Mouse (Mus musculus): Measurements from ENCODE around the gene Acads. TPM values are rescaled to one million over a fixed set of nuclear protein-coding genes. Genes with fewer than 3 reads are reported as not detected.
"Not testable (repeated sequence)": the region's sequence is repeated elsewhere in the genome, so short reads cannot be mapped to it uniquely, and the experiment has no call there.

Acads gene
- total RNA-seq, 2 experiments from 2014 or later: 203 to 239 TPM

DNA sequence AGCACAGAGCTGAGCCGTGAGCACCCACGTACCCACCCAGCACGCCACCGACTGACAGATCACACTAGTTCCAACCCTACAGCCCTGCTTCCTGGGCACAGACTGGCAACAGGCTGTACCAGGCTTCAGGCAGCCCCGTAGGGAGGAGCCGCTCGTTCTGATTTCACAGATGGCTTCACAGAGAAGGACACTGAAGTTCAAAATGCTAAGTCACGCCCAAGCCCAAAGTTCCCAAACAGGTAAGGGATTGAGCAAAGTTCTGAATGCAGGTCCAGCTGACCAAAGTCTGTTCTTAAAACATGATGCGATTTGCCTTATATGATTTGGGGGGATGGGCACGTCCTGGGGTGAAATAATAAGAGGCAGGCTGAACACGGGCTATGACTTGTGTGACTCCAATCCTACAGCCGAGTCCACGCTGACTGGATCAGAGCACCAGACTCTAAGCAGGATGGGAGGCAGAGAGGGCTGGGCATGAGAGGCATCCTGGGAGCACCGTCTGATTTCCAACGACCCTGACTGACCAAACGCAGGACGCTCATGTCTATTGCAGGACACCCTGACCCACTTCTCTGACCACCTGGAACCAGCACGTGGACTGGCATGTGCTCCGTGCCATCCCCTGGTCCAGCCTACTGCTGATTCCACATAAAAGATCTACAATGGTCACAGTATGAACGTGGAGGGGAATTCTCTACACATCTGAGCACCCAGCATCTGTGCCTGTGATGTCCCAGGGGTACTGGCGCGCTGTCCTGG, 8.5 kb upstream of the Acads start:
- intact Hi-C loops (cut with DNase I): loop anchor here (5.0 to 10.0 kb wide), 2 partner anchors 220 to 317 kb away; partner anchors contain the start of gene Cox6a1
- no peak for DNase-seq

DNA sequence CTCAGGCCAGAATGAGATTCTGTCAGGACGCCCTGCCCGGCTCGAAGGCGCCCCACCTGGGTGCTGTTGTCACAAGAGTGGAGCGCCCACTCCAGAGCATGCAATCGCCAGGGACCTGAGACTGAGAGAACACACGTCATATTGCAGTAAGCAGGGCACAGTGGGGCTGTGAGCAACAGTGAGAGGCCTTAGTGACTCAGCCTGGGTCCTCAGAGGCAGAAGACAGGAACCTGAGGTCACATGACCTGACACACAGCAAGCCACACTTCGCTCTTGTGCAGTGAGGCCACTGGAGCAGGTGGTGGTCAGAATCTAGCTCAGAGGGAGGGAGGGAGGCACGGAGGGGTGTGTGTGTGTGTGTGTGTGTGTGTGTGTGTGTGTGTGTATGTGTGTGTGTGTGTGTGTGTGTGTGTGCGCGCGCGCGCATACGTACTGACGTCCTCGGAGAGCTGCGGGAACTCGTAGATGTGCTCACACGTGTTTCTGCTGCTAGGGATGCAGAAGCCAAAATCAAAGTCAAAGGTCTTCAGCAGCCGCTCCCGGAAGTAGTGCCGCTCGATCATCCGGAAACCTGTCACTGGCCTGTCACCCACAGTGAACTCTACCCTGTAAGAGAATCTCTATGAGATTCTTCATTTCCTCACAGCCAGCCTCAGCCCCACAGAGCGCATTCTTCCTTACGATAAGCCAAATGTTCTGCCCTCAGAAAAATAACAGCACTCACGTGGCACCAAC, 7.6 kb upstream of the Acads start:
- no peak for DNase-seq
- intact Hi-C loops (cut with DNase I): loop anchor here (5.0 to 10.0 kb wide), 2 partner anchors 221 to 318 kb away; partner anchors contain the start of gene Cox6a1

DNA sequence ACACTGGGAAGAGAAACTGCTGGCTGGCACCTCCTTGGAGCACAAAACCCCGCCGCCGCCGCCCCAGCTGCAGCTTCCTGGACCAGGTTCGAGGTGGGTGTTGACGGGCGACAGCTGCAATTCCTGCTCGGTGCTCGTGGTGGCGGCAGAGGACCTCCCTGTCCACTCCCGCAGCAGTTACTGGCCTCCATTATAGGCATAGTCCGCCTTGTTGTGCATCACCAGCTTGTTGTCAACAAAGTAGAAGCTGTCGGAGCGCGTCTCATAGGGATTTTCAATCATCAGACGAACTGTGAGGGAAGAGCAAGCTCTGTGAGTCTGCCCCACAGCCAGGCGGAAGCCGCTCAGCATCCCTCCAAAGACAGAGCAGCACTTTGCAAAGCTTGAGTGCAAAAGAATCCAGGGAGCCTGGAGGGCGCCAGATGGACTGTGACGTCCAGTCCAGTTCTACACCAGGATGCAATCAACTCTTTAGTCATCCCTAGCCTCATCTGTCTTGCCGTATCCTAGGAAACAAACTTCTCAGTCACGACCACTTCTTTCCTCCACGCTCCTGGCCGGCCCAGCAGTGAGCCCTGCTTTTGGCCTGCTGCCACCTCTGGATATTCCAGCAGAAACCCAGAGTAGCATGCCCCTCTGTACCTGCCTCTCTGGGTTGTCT, 6.2 kb upstream of the Acads start:
- peak; percentile 87 to 88 for DNase-seq
- intact Hi-C loops (cut with DNase I): loop anchor here (1.0 to 10.0 kb wide), 5 partner anchors 37 to 319 kb away; partner anchors contain the start of gene Cox6a1

DNA sequence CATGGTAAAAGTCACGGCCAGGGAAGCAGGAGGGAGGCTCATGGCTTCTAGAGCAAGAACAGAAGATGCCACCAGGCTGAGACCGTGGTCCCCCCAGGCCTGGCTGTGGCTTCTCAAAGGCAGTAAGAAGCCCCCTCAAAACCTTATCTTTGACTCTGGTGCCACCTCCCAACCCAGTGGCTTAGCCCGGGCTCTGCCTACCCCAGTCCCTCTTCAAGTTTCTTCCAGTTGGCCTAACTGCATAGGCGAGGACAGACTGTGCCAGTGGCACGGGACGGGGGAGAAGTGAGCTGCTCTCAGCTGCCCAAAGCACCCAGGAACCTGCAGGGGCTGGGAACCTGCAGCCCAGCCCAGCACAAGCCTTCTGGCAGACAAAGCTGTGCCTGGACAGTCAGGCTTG, 5.5 kb upstream of the Acads start:
- DNase-seq: no peak
- intact Hi-C loops (cut with DNase I): loop anchor here (1.0 to 10.0 kb wide), 5 partner anchors 38 to 320 kb away; partner anchors contain the start of gene Cox6a1

DNA sequence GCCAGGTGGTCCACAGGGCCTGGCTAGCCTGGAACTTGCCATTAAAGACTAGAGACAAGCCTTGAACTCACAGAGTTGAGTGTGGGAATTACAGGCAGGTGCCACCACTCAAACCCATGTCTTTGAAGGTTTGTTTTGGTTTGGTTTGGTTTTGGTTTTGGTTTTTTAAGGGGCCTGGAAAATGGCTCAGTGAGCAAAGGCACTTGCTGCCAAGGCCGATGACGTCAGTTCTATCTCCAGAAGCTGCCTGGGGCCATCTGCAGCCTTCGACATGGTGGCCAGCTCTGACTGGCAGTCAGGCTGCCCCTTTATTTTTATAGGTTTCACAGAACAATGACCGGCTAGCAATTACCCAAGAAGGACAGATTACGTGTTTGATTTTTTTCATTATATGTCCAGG, 1.8 kb upstream of the Acads start:
- intact Hi-C loops (cut with DNase I): loop anchor here (10.0 kb wide), 1 partner anchor 324 kb away; no protein-coding TSS in a partner anchor
- DNase-seq: no peak

DNA sequence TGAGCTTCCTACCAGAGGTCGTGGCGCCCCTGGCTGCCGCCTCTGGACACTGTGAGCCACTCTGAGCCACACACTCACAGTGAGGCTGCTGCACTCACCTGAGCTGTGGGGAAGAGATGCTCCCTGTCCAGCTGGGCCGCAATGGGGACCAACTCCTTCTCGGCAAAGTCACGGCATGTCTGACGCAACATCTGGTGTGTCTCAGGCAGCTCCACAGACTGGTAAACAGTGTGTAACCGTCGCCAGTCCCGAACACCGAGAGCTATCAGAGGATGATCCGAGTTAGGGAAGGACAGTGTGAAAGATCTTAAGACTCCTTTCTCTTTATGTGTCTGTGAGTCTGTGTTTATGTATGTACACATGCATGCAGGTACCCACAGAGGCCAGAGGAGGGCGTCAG, 1.7 kb downstream of the Acads start:
- intact Hi-C loops (cut with DNase I): no loop called here
- no peak for DNase-seq

DNA sequence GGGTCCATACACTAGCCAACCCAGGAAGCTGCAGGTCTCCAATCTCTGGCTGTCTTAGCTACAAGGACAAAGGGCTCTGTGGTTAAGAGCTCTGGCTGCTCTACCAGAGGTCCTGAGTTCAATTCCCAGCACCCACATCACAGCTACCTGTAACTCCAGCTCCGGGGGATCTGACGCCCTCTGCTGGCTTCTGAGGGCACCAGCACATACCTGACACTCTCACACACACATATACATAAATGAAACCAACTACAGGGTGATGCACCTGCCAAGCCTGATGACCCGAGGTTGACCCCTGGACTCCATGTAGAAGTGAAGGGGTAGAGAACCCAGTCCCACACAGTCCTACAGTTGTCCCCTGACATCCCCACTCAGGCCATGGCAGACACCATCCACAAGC, 2.7 kb downstream of the Acads start:
- DNase-seq: no peak
- intact Hi-C loops (cut with DNase I): no loop called here

DNA sequence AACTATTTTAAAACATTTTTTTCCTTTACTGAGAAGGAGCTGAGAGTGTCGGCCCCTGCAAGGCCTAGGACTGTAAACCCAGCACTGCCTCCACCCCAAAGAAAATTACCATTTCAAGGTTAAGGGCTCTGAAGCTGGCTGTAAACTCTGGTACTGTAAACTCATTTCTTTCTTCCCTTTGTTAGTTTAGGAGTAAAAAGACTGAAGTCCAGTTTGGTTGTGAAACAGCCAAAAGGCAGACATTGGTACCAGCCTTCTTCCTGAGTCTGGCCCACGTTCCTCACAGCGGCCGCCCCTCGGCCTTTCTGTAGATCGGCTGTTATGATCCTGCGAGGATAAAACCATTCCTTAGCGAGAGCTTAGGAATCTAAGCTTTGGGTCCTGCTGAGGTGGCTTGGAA, 4.6 kb downstream of the Acads start:
- DNase-seq: no peak

DNA sequence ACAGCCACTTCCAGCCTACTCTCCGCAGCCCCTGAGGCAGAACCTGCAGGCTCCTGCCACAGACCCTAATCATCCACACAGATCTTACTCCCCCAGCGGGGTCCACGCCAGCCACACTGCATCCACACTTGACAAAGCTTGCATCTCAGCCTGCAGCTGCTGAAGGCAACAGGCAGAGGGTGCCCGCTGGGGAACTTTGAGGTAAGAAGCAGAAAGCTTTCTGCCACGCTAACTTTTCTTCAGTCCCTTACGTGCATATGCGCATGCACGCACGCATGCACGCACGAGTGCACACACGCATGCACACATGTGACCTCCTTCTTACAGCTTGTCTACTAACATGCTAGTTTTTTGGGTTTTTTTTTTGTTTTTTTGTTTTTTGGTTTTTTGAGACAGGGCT, 5.9 kb downstream of the Acads start:
- intact Hi-C loops (cut with DNase I): no loop called here
- DNase-seq: no peak

More for the DNA sequence above, 4.6 kb downstream of the Acads start:
- intact Hi-C loops (cut with DNase I): no loop called here

DNA sequence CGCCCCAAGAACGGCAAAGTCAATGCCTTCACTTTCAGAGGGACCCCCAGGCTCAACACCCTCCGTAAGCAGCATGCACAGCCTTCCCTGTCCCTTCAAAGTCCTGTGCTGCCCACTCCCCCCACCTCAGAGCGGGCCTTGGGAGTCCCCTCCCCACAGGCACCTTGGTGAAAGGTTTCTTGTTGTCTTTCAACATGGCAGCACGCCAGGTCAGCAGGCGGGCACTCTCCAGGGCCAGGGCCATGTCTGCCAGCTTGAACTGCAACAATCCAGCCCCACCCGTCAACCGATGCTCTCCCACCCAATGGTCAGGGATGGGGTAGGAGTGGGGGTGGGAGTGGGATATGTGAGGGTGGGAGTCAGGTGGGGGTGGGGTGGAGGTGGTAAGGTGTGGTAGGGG, 8.0 kb downstream of the Acads start:
- DNase-seq: no peak
- intact Hi-C loops (cut with DNase I): no loop called here

DNA sequence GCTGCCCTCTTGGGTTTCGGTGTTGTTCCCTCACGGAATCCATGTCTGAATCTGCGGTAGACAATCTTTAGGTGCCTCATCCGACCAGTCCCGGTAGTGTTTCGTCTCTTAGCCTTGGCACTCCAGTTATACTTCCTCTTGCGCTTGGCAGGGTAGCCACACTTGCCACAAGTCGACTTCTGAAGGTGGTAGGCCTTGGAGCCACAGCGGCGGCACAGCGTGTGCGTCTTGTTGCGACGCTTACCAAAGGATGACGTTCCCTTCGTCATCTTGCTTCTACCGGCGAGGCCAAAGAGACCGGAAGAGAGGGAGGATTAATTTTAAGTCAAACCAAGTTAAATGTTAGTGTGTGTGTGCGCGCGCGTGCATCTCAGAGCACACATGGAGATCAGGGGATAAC, 15.9 kb downstream of the Acads start:
- intact Hi-C loops (cut with DNase I); DNase-seq: not testable (repeated sequence)

DNA sequence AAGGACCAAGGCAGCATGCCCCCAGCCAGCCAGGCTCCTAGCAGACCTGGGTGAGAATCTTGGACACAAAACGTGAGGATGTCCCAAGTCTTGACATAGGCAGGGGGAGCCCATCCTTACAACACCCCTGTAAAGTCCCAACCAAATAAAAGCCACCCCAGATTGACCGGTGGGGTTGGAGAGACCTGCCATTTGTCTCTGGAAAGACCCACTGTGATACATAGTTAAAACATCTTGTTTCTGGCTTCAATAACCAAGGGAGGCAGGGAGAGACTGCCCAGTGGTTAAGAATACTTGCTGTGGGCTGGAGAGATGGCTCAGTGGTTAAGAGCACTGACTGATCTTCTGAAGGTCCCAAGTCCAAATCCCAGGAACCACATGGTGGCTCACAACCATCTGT, 16.9 kb downstream of the Acads start:
- DNase-seq: no peak
- intact Hi-C loops (cut with DNase I): no loop called here

DNA sequence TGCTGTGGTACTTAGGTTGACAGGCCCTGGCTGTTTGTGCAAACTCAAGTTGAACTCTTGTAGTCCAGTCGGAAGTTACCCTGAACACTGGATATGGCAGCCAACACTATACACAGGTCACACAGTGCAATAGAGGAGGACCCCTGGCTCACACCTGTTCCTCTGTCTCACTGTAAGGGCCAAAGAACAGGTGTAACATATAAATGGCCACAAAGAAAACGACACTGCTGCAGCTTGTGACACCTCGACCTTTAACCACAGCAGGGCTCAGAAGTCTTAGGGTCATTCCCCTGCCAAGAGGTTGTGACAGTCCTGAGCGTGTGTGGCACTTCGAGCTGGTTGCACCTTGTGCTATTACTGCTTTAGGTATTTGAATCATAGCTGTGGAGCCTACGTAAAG, 18.7 kb downstream of the Acads start:
- intact Hi-C loops (cut with DNase I): no loop called here
- DNase-seq: no peak

DNA sequence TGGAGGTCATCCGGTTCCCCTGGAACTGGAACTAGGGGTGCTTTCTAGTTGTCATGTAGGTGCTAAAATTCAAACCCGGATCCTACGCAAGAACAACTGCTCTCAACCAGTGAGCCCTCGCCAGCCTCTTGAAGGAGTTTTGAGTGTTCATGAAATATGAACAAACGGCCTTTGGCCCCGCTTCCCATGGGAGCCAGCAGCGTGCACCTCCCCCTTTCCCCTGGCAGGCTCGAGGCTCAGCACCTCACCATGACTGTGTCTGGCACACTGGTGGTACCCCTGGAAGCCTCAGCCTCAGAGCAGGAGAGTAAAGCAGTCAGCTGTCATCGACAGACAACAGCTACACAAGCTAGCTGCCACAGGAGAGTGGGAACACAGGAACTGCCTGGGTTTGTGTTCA, 19.2 kb downstream of the Acads start:
- intact Hi-C loops (cut with DNase I): no loop called here
- no peak for DNase-seq

DNA sequence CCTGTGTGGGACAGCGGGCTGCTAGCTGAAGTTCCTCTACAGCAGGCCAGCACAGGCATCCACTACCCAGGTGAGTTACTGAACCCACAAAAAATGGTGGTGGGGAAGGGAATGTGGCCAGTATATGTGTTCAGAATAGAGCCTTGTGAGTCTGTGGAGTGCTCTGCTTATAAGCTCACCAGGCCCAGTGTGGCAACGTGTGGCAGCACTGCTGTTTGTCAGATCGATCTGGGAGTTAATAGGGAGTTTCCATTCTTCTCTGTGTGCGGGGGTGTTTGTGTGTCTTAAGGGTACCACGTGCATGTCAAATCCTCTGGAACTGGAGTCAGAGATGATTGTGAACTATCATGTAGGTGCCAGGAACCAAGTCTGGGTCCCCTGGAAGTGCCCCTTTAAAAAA, 19.6 kb downstream of the Acads start:
- intact Hi-C loops (cut with DNase I): no loop called here

DNA sequence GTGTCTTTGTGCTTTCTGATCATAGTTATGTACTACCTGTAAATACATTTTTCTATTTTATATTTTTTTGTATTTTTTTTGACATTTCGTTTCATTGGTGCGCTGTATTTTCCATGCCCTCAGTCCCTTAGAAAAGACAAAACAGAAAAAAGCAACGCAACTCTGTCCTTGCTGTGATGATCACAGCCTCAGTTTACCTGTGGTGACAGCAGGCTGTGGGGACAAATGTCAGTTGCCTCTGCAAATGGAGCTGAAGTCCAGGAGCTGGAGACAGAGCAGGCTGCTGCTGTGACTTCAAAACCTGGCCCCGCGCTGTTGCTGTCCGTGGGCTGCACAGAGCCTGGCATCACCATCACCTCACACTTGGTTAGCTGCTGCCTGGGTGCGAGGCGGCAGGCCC, 21.0 kb downstream of the Acads start, which contains the start of gene Gm10401:
Gene Gm10401, minus strand, starts transcription at position 101 of the 400 bp plus-strand sequence.
- intact Hi-C loops (cut with DNase I): no loop called here
- no peak for DNase-seq

More for the DNA sequence above, 19.6 kb downstream of the Acads start:
- no peak for DNase-seq

DNA sequence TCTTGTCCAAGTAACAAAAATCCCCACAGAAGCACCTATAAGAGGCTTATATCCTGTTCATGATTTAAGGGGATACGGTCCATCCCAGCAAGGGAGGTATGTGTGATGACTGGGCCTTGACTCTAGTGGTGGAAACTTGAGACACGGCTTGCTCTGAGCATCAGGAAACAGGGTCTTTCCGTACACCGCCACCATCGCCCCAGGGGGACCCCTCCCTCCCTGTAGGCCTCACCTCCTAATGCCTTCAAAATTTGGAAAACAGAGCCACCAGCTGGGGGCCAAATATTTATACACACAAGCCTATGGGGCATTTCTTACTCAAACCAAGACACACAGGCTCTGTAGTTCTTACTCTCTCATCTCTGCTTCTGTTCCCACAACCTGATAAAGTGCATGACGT, 27.4 kb downstream of the Acads start:
- intact Hi-C loops (cut with DNase I): no loop called here
- no peak for DNase-seq

DNA sequence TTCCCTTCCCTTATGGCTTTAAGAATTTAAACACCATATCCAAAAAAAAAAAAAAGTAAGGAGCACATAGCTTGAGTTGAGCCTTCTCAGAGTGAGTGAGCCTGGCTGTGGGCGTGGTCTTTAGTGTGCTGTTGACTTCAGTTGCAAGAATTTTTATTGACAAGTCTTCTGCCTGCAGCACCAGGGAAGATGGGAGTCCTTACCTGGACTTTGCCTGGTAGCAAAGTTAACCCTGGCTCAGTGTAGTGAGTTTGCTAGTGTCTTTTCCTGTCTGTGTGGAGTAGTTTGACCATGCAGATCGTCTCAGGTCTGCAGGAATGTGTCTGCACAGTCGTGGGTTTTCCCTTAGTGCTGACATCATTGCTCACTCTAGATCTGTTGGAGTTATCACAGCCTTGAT, 28.1 kb downstream of the Acads start:
- intact Hi-C loops (cut with DNase I): no loop called here
- DNase-seq: no peak

DNA sequence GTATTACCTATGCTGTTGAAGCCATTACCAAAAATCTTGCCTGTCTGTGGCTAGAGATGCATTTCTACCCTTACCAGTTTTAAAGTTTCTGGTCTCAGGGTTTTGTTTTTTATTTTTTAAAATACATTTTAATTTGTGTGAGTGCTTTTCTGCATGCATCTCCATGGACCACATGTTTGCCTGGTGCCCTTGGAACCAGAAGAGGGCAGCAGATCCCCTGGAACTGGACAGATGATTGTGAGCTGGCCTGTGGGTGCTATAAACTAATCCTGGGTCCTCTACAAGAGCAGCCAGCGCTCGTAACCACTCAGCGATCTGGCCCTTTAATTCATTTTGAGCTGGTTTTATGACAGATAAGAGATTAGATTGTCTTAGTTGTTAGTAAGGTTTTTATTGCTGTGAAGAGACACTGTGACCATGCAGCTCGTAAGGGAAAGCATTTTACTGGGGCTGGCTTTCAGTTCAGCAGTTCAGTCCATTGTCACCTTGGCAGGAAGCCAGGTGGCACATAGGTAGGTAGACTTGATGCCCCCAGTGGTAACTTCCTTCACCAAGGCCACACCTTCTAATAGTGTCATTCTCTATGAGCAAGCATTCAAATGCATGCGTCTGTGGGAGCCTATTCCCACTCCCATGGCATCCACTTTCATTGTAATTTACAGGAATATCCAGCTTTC, 29.4 kb downstream of the Acads start:
- intact Hi-C loops (cut with DNase I): no loop called here

DNA sequence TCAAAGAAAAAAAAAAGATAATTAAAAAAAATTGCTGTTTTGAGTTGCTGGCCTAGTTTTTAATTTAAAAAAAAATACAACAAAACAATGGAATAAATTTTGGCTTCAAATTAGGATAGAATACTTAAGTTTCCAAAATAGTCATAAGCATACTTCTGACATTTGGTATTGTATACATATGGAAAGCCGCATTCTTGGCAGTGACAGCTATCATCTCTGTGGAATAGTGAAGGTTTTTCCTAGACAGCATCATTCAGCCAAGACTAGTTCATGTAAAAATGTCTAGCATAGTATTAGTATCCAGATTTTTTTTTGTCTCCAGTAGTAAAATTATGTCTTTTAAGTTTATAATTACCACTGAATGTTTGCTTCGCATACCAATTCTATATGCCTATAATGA, 33.5 kb downstream of the Acads start:
- intact Hi-C loops (cut with DNase I): no loop called here
- no peak for DNase-seq

More for the DNA sequence above, 29.4 kb downstream of the Acads start:
- no peak for DNase-seq

DNA sequence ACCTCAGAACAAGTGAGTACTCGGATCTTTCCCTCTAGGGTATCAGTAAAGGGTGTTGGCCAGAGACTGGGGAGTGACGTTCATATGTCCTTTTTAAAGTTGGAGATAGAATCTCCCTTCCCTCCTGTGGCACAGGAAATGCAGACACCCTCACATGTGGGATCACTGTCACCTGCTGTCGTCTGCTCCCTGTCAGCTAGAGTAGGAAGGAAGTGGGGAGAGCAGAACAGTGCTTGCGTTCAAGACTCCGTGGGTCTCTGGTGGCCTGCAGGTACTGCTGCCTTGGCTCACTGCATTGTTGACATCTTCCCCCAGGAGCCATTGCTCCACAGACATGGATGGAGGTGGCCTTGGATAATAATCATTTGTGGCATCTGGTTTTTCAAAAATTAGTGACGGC, 35.7 kb downstream of the Acads start:
- DNase-seq: no peak
- intact Hi-C loops (cut with DNase I): no loop called here

Measured in heart, postnatal 36 days (tissue).